Mouse (Mus musculus) hindbrain, embryonic 14.5 days (tissue): Measurements from ENCODE around the gene Gm20814. TPM values are rescaled to one million over a fixed set of nuclear protein-coding genes. Genes with fewer than 3 reads are reported as not detected.
"Not testable (repeated sequence)": the region's sequence is repeated elsewhere in the genome, so short reads cannot be mapped to it uniquely, and the experiment has no call there.

ENCODE experiments used
- ATAC-seq: fragments of 200-750 bp; cut with Nextera tagmentation; 2 replicates; pipeline ENCODE4 v1.8.0; 2017; ENCODE audit warnings: moderate number of reproducible peaks, mild to moderate bottlenecking, moderate TSS enrichment, moderate library complexity; ENCODE audit not compliant: low FRiP score
- DNase-seq: peaks from one replicate; pipeline ENCODE4 v3.0.0-alpha.2; 2015; ENCODE audit warnings: low spot score
- H3K27ac ChIP-seq: fragments of 300-500 bp; sonication (generic); 2 replicates; pipeline ENCODE4 v1.5.1; 2014; ENCODE audit warnings: mild to moderate bottlenecking, moderate library complexity
- H3K27me3 ChIP-seq: fragments of 300-500 bp; sonication (generic); 2 replicates; pipeline ENCODE4 v1.6.1; 2014; ENCODE audit warnings: mild to moderate bottlenecking, low read length, mixed read lengths; ENCODE audit not compliant: control insufficient read depth, insufficient read depth
- H3K36me3 ChIP-seq: fragments of 300-500 bp; sonication (generic); replicated peaks from 2 replicates; pipeline ENCODE4 v1.6.1; 2014; ENCODE audit not compliant: control insufficient read depth, insufficient read depth
- H3K4me1 ChIP-seq: fragments of 300-500 bp; sonication (generic); replicated peaks from 2 replicates; pipeline ENCODE4 v1.6.1; 2014; ENCODE audit warnings: antibody characterized with exemption, low read length, mixed read lengths; ENCODE audit not compliant: control insufficient read depth, insufficient read depth
- H3K4me2 ChIP-seq: fragments of 300-500 bp; sonication (generic); replicated peaks from 2 replicates; pipeline ENCODE4 v1.6.1; 2014; ENCODE audit warnings: mild to moderate bottlenecking, moderate library complexity
- H3K4me3 ChIP-seq: fragments of 300-500 bp; sonication (generic); replicated peaks from 2 replicates; pipeline ENCODE4 v1.5.1; 2014; ENCODE audit warnings: mild to moderate bottlenecking, low read length
- H3K9ac ChIP-seq: fragments of 300-500 bp; sonication (generic); 2 replicates; pipeline ENCODE4 v1.6.1; 2014
- H3K9me3 ChIP-seq: fragments of 300-500 bp; sonication (generic); 2 replicates; pipeline ENCODE4 v1.6.1; 2016; ENCODE audit warnings: low read length; ENCODE audit not compliant: control insufficient read depth
- WGBS: fragments of 180-500 bp; shearing (Covaris S2); extraction: QIAGEN DNeasy Blood & Tissue Kit; methylation state at CpG from one replicate; pipeline ENCODE4 v1.1.7; 2014; 5-methylcytosine and 5-hydroxymethylcytosine counted together
- polyA plus RNA-seq: library from polyadenylated mRNA; unstranded; fragments of >200 nt; fragmentation: Nextera tagmentation; extraction: Ambion mirVana; gene quantifications from 2 replicates; pipeline ENCODE4 v1.2.1, GENCODE M21; 2014

The Gm20814 gene
- not detected in 2 replicates for polyA plus RNA-seq

DNA sequence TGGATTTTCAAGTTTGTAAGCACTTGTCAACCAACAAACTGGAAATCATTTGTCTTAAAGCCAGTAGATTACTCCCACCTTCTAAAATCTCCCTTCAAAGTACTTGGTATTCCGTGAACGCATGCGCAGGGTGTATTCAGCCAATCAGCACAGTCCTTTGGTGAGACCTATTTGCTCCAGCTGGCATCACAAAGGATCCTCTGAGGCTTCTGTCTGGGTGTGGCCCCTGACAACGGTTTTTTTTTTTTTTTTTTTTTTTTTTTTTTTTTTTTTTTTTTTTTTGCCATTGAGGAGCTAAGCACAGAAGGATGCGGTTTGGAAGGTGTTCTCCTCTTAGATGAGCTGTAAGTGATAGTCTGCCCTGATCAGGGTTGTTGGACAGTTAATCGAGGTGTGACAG lies at the start of gene Gm20814:
TSS of gene Gm20814 (plus strand) at position 301 of the 400 bp plus-strand sequence.
- not testable (repeated sequence) for H3K4me2 ChIP-seq, DNase-seq, ATAC-seq, H3K27me3 ChIP-seq, H3K4me3 ChIP-seq, H3K4me1 ChIP-seq, H3K9me3 ChIP-seq, H3K9ac ChIP-seq, H3K27ac ChIP-seq, H3K36me3 ChIP-seq
- no CpG with 5 or more reads among the region's 6 CpGs for WGBS
